ENCODE assay signal across 10 mouse cellular contexts in genomic region chr16:90381633-90382032, GRCm38 (mm10). TPM values are rescaled to one million over a fixed set of nuclear protein-coding genes. Genes with fewer than 3 reads are reported as not detected.
DNase-seq lines count a peak whose midpoint lies in the region; ATAC-seq and TF ChIP-seq lines count a peak whose summit lies in the region.
"Had no signal": no experiment of that assay in that cellular context is flagged by ENCODE, and none has a peak within 500 bp of the region (broad histone marks: within the 10 kb centered on the region; RNA-seq: fewer than 3 reads in every experiment).

No protein-coding gene starts in this region.

- H3K27ac ChIP-seq in kidney, adult 2 months (ENCODE audit: insufficient read depth, low read depth, low read length): no peak overlapping the region
- no peak overlapping the region for H3K27ac ChIP-seq in testis, adult 2 months (ENCODE audit: control insufficient read depth, insufficient read depth, low read depth, low read length)
- no peak overlapping the region for H3K27ac ChIP-seq in bone marrow, adult 2 months (ENCODE audit: control insufficient read depth, insufficient read depth, low read depth, low read length, poor library complexity)
- H3K27ac ChIP-seq: liver, embryonic 15.5 days had no signal

- no peaks in the 10 kb centered on the region for H3K27me3 ChIP-seq in kidney, adult 2 months (replicated peaks; ENCODE audit: control insufficient read depth, insufficient read depth, low read length)
- peaks cover 6% of the 10 kb centered on the region for H3K27me3 ChIP-seq in testis, adult 2 months (ENCODE audit: control insufficient read depth, insufficient read depth, low read length)

- DNase-seq in kidney, adult 2 months: no peak
- no peak for DNase-seq in kidney, postnatal 14 days
- DNase-seq in testis, postnatal 14 days (ENCODE audit: low spot score): no peak
- DNase-seq in MN1 (ENCODE audit: low spot score): no peak
- DNase-seq: heart, postnatal 10 days; thymus, postnatal 36 days had no signal

- no peaks in the 10 kb centered on the region for H3K36me3 ChIP-seq in kidney, adult 2 months (ENCODE audit: control insufficient read depth, insufficient read depth, low read length)
- H3K36me3 ChIP-seq in testis, adult 2 months (ENCODE audit: control insufficient read depth, insufficient read depth, low read length): no peaks in the 10 kb centered on the region
- H3K36me3 ChIP-seq: liver, embryonic 15.5 days had no signal

- TF ChIP-seq POLR2A in kidney, adult 2 months (IDR thresholded peaks at IDR 0.05; ENCODE audit: low read depth, low read length): no peak
- no peak for TF ChIP-seq POLR2A in testis, adult 2 months (IDR thresholded peaks at IDR 0.05; ENCODE audit: control insufficient read depth, low read depth, low read length)
- TF ChIP-seq POLR2A in bone marrow, adult 2 months (IDR thresholded peaks at IDR 0.05; ENCODE audit: borderline replicate concordance, control insufficient read depth, low read depth, low read length): no peak

- no peak overlapping the region for H3K4me3 ChIP-seq in kidney, adult 2 months (ENCODE audit: insufficient read depth, low read depth, low read length)
- H3K4me3 ChIP-seq in testis, adult 2 months (ENCODE audit: control insufficient read depth, low read depth, low read length): no peak overlapping the region
- H3K4me3 ChIP-seq in bone marrow, adult 2 months (replicated peaks; ENCODE audit: control insufficient read depth, low read depth, low read length): no peak overlapping the region
- H3K4me3 ChIP-seq: liver, embryonic 15.5 days had no signal

- ATAC-seq in erythroid progenitor cell, adult 5-6 weeks (replicated peaks; ENCODE audit: low FRiP score, poor library complexity, severe bottlenecking): no peak

- peaks cover 9% of the 10 kb centered on the region for H3K4me1 ChIP-seq in kidney, adult 2 months (ENCODE audit: control insufficient read depth, insufficient read depth, low read length)
- peaks cover 14% of the 10 kb centered on the region for H3K4me1 ChIP-seq in testis, adult 2 months (ENCODE audit: control insufficient read depth, insufficient read depth, low read length)
- H3K4me1 ChIP-seq in bone marrow, adult 2 months (ENCODE audit: control insufficient read depth, insufficient read depth, low read length): no peaks in the 10 kb centered on the region

- TF ChIP-seq CTCF in kidney, adult 2 months (conservative IDR thresholded peaks at IDR 0.05; ENCODE audit: insufficient read depth, insufficient read length, low read depth, low read length): peak; percentile 57
- TF ChIP-seq CTCF in testis, adult 2 months (IDR thresholded peaks at IDR 0.05; ENCODE audit: control insufficient read depth, insufficient read depth, insufficient replicate concordance, low read depth, low read length): peak; percentile 41; the same call in 1 of the 2 replicates
- peak; percentile 43 for TF ChIP-seq CTCF in bone marrow, adult 2 months (IDR thresholded peaks at IDR 0.05; ENCODE audit: control insufficient read depth, insufficient read depth, low read length)

- WGBS in kidney, adult 2 months: 96% methylated on average over 3 of the region's 3 CpGs
- WGBS in bone marrow, adult 2 months: 84% methylated on average over 3 of the region's 3 CpGs

RNA-seq across cellular contexts. Expression of gene Hunk, which starts 4.2 kb away (rescaled TPM):
- 2.1 and 2.3 TPM in 2 replicates for polyA plus RNA-seq in kidney, adult 2 months (2012; rRNA removed)
- polyA plus RNA-seq in testis, adult 2 months (2012; rRNA removed): 5.0 and 5.7 TPM in 2 replicates
- polyA plus RNA-seq in bone marrow, adult 2 months (2011; ENCODE audit: insufficient read depth, insufficient read length, low replicate concordance, missing spikeins): 0.31 TPM in 1 of 2 replicates, not detected in the other
- total RNA-seq in erythroid progenitor cell, adult 5-6 weeks (2015; ENCODE audit: low replicate concordance): not detected in 2 replicates
- total RNA-seq in erythroid progenitor cell, adult 5-6 weeks (2017; ENCODE audit: low replicate concordance): not detected in 2 replicates
